Comparison of ENCODE assay signal across 8 mouse cellular contexts in the genomic region with DNA sequence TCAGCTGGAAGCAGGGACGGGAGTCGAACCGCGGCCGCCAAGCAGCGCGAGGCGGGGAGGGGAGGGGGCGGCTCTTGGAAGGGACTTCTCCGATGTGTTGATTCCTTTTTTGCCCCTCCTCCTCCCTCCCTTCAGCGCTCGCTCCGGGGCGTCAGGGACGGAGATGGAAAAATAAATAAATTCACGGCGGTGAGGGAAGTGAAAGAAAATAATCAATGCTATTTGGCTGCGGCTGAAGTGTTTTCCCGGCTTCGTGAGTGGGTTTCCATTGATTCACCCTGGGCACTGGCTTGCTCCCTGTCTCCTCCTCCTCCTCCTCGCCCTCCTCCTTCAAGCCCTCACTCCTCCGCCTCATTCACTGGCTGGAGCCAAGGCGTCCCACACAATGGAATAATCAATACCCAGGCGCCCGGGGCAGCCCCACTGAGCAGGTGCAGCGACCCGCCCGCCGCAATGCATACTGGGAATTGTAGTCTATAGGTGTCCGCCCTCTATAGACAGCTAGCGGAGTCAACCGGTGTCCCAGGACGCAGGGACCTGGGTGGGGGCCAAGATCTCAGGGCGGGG. TPM values are rescaled to one million over a fixed set of nuclear protein-coding genes. Genes with fewer than 3 reads are reported as not detected.
DNase-seq lines count a peak whose midpoint lies in the region; ATAC-seq and TF ChIP-seq lines count a peak whose summit lies in the region.

A gene (minus strand): TSS at position 314 of the 567 bp plus-strand sequence.

- peak; percentile 97 for DNase-seq in ES-E14 (ENCODE audit: low read depth, low spot score)
- DNase-seq in cerebellum, adult 11-12 months = peak; percentile 97
- peak; percentile 90 for DNase-seq in heart, postnatal 4 days
- peak; percentile 96 for DNase-seq in layer of hippocampus, adult 8-10 months (ENCODE audit: low spot score in 2 of 2)
- peak; percentile 94 for DNase-seq in ovary, adult 18-20 months (ENCODE audit: low spot score)
- peak; percentile 87 for DNase-seq in thymus, postnatal 0 days (ENCODE audit: low spot score)

- peak within 1 kb of the TSS; percentile 65 for H3K27ac ChIP-seq in ES-E14 (ENCODE audit: insufficient read depth, low read depth, low read length, poor library complexity, severe bottlenecking)
- peak within 1 kb of the TSS; percentile 95 for H3K27ac ChIP-seq in forebrain, embryonic 16.5 days (ENCODE audit: low read length)
- H3K27ac ChIP-seq in lung, embryonic 15.5 days = peak within 1 kb of the TSS; percentile 81

- peak within 1 kb of the TSS; percentile 89 for H3K4me2 ChIP-seq in forebrain, embryonic 16.5 days (ENCODE audit: low read length)
- peak within 1 kb of the TSS; percentile 77 for H3K4me2 ChIP-seq in lung, embryonic 15.5 days

- peak; percentile 91 for ATAC-seq in forebrain, embryonic 16.5 days
- peak; percentile 85 for ATAC-seq in lung, embryonic 15.5 days (ENCODE audit: borderline replicate concordance, extremely low read depth, low FRiP score, low TSS enrichment)

- no peaks in the 10 kb centered on the region for H3K27me3 ChIP-seq in forebrain, embryonic 16.5 days (replicated peaks; ENCODE audit: control insufficient read depth, insufficient read depth, low read length)
- H3K27me3 ChIP-seq in lung, embryonic 15.5 days = no peaks in the 10 kb centered on the region

- WGBS in forebrain, embryonic 16.5 days = under 1% methylated on average over 34 of the region's 34 CpGs
- WGBS in lung, embryonic 15.5 days = 1% methylated on average over 34 of the region's 34 CpGs

- H3K9ac ChIP-seq in ES-E14 (ENCODE audit: insufficient read depth, low read depth, low read length, poor library complexity, severe bottlenecking) = peak within 1 kb of the TSS; percentile 92
- peak within 1 kb of the TSS; percentile 98 for H3K9ac ChIP-seq in forebrain, embryonic 16.5 days (replicated peaks; ENCODE audit: low read depth, low read length)
- H3K9ac ChIP-seq in lung, embryonic 15.5 days = peak within 1 kb of the TSS; percentile 55

- in situ Hi-C loops in ES-E14 (cut with MboI; ENCODE audit: low sequenced_read_pairs in 2 of 2, unreplicated experiment in 2 of 2) = no loop called here

- peaks cover 5 to 25% of the 10 kb centered on the region in 2 experiments for H3K4me1 ChIP-seq in ES-E14 (ENCODE audit: control insufficient read depth in 2 of 2, insufficient read depth in 2 of 2, low read length in 2 of 2, poor library complexity in 1 of 2)
- peaks cover 64% of the 10 kb centered on the region for H3K4me1 ChIP-seq in forebrain, embryonic 16.5 days (replicated peaks; ENCODE audit: control insufficient read depth, insufficient read depth, low read length)
- H3K4me1 ChIP-seq in lung, embryonic 15.5 days = peaks cover 27% of the 10 kb centered on the region

- no peaks in the 10 kb centered on the region for H3K9me3 ChIP-seq in ES-E14 (ENCODE audit: control insufficient read depth, insufficient read depth, low read depth, low read length)
- H3K9me3 ChIP-seq in forebrain, embryonic 16.5 days (ENCODE audit: control insufficient read depth, low read length) = no peaks in the 10 kb centered on the region
- H3K9me3 ChIP-seq in lung, embryonic 15.5 days = no peaks in the 10 kb centered on the region

- peak within 1 kb of the TSS; percentile 80 to 94 for H3K4me3 ChIP-seq in ES-E14 (ENCODE audit: insufficient read depth in 1 of 2, low read depth in 1 of 2, low read length in 2 of 2, poor library complexity in 1 of 2, severe bottlenecking in 1 of 2)
- peak within 1 kb of the TSS; percentile 75 for H3K4me3 ChIP-seq in forebrain, embryonic 16.5 days (replicated peaks; ENCODE audit: low read length)
- H3K4me3 ChIP-seq in lung, embryonic 15.5 days = peak within 1 kb of the TSS; percentile 62

- no peaks in the 10 kb centered on the region for H3K36me3 ChIP-seq in ES-E14 (ENCODE audit: control insufficient read depth, insufficient read depth, low read length, poor library complexity, severe bottlenecking)
- H3K36me3 ChIP-seq in forebrain, embryonic 16.5 days (ENCODE audit: control insufficient read depth, insufficient read depth) = no peaks in the 10 kb centered on the region
- H3K36me3 ChIP-seq in lung, embryonic 15.5 days = no peaks in the 10 kb centered on the region

TF ChIP-seq in ES-E14, 5 proteins besides CTCF, POLR2A, EP300 and RAD21:
- TF ChIP-seq HCFC1 (IDR thresholded peaks at IDR 0.05; ENCODE audit: borderline replicate concordance, insufficient read depth, low read length) (peak; percentile 91), CHD2 (IDR thresholded peaks at IDR 0.05; ENCODE audit: low read depth, low read length) (no peak)

RNA-seq across cellular contexts. Expression of the gene that starts here (rescaled TPM):
- total RNA-seq in ES-E14 (2012; rRNA removed) = 9.4 and 12.4 TPM in 2 replicates
- polyA plus RNA-seq in forebrain, embryonic 16.5 days (2015; fragmentation: Nextera tagmentation; extraction: Ambion mirVana) = 21.5 and 32.9 TPM in 2 replicates
- 1 to 10 TPM; 2.9 to 3.8 TPM for total RNA-seq in heart, postnatal 4 days (2021)
- total RNA-seq in layer of hippocampus, adult 8-10 months (2022) = 10 to 100 TPM; 45.9 to 69.4 (median 55.7) TPM
- 4.2 and 4.3 TPM in 2 replicates for polyA plus RNA-seq in lung, embryonic 15.5 days (2015; fragmentation: Nextera tagmentation; extraction: Ambion mirVana)
- polyA plus RNA-seq in thymus, postnatal 0 days (2015; fragmentation: Nextera tagmentation; extraction: Ambion mirVana) = 1.1 and 1.5 TPM in 2 replicates

Comparison
In these comparisons a context has a peak if more than half of its experiments do, and no peak if none do; other contexts are left out.
1. Peak in every context shown above with its lines: DNase-seq, ATAC-seq, H3K4me3 ChIP-seq and H3K27ac ChIP-seq.